Mouse (Mus musculus) heart, postnatal 25 days (tissue): ENCODE measurements at regions not wholly inside any gene's neighbourhood (a gene's known extent, or its start where the extent isn't known, plus 50 kb on each side); places are given as distances from the start of the nearest gene placed in this dataset.

Experiments
- DNase-seq: peaks from one replicate; pipeline ENCODE4 v3.0.0; 2022; ENCODE audit warnings: low spot score
- intact Hi-C: fragments of 180-260 bp; cut with DNase I; formaldehyde crosslinking; loops from one replicate; pipeline ENCODE4 v1.15.1; 2025

GRCm38 (mm10) chr19:15154693-15155092 lies 556.8 kb upstream of the Tle4 start:
- no peak for DNase-seq
- intact Hi-C loops = loop anchor here (5.0 kb wide), 1 partner anchor 48 kb away; no protein-coding TSS in a partner anchor

DNA sequence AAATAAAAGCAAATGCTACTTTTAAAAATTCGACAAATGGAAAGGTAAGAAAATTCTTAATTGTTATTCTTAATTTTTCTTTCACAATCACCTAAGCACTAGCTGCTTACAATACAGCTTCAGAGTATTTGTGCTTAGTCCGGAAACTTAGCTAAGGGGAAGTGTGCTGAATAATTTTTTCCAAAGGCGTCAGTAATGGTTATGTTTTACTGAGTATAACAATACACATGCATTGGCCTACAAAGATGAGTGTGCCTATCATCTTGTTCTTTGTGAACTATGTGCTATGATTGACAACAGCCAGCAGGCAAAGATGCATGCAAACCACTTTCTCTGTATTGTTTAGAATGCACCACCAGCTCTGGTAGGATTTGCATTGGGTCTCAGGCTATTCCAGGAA lies 548.5 kb upstream of the Tle4 start:
- intact Hi-C loops = no loop called here
- DNase-seq = no peak

DNA sequence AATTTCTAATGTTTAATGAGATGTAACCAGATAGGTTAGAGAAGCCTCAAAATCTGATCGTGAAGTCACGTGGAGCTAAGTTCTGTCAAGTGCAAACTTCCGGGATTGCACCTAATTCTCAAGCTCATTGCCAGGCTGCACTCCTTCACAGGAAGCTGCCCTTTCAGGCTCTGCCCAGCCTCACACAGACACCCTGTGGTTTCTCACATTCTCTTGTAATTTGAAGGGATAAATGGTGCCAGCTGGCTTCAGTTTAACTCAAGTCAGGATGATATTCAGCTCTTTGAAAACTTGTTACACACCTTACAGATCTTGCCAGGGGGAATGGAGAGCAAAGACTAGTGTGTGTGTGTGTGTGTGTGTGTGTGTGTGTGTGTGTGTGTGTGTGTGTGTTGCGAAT lies 529.3 kb upstream of the Tle4 start:
- no peak for DNase-seq
- intact Hi-C loops = no loop called here

DNA sequence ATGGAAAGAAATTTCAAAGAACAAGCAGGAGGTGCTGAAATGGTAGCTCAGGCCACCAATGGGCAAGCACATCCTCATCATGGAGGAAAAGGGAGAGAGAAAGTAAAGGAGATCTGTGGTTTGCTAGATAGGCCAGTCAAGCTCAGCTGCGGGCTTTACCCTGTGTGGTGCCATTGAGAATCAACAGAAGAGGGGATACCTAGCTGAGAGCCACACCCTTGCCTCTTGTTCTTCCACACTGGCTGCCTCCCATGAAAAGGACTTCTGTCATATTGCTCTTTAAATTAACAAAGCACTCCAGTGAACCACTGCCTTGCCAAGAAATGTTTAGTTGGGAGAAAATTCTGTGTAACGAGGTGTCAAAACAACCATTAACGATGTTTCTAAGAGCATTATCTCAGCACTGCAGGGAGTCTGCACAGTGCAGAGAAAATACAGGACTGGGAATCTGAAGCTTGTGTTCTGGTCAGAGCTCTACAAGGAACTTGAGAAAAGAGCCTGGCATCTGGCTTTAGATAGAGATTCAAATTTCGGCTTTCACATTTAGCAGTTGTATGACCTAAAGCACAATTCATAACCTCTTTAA lies 510.7 kb upstream of the Tle4 start:
- intact Hi-C loops = no loop called here
- DNase-seq = no peak

DNA sequence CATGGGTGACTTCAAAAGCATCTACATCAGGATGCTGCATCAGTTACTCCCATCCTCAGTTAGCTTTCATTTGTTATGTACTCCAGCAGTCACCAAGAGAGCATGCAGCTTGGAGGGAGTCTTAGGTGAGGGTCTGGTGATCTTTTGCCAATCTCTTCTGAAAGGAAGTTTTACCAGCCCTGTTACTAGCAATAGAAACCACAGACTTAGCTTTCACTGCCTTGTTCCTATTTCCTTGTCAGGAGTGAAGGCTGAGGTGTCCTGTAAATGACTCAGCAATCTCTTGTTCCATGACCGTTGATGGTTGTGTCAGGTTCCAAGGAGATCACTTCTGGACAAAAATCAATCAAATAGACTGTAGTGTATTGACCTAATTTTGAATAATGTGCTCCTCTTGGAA lies 497.2 kb upstream of the Tle4 start:
- no peak for DNase-seq
- intact Hi-C loops = no loop called here

DNA sequence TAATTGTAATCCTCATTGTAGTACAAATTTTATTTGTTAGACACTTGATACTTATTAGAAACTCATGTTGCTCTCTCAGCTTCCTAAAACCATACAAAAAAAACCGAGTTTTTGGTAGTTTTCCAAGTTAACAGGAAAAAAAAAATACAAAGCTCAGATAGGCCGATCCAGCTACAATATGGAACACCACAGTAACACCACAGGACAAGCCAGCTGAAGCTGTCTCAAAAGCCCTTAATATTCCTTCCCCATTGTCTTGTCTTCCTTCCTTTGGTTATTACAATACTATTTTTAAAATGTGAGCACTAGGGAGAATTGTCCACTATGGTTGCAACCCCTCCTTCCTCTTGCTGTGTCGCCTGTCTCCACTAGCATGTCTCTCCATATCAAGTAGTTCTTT lies 495.7 kb upstream of the Tle4 start:
- intact Hi-C loops = no loop called here

DNA sequence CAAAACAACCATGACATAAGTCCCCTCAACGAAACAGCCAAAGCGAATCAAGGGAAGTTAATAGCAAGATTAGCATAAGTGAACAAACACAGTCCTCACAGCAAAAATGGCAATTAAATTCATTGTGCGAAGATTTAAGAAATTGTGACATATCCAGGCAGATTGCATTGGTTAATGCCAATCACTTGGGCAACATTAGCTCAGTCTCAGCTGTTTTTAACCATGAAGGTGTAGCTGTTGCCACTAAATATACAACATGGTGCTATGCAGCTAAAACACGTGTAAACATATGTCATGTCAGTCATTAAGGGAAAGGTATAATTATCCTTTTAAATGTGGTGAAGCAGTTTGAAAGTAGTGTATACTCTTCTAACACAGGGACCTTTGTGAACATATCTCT lies 482.8 kb upstream of the Tle4 start:
- intact Hi-C loops = no loop called here

More for the DNA sequence above, 495.7 kb upstream of the Tle4 start:
- DNase-seq = no peak

GRCm38 (mm10) chr19:15057801-15058200 lies 459.9 kb upstream of the Tle4 start:
- DNase-seq = no peak
- intact Hi-C loops = no loop called here

More for the DNA sequence above, 482.8 kb upstream of the Tle4 start:
- DNase-seq = no peak

DNA sequence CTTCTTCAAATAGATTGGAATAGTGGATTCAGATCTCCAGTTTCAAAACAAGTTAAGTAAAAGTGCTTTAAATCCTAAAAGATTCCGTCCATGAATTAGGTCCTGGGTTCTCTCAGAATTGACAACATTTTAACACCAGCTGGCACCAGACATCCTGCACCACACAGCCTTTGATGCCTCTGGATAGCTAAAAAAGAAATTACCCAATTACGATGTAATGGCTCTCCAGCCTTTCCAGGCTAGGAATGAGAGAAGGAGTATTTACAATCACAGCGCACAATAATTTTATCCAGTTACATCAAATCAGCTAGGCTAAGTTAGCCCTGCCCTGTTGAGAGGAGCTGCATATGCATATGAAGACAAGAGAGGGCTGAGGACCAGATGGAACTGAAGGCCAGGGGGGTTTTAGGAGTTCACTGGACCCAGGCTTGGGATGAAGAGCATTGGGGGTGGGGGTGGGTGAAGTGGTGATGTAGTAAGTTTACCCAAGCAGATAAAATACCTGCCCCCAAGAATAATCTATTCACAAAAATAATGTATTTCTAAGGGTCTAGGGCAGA lies 455.8 kb upstream of the Tle4 start:
- no peak for DNase-seq
- intact Hi-C loops = no loop called here

DNA sequence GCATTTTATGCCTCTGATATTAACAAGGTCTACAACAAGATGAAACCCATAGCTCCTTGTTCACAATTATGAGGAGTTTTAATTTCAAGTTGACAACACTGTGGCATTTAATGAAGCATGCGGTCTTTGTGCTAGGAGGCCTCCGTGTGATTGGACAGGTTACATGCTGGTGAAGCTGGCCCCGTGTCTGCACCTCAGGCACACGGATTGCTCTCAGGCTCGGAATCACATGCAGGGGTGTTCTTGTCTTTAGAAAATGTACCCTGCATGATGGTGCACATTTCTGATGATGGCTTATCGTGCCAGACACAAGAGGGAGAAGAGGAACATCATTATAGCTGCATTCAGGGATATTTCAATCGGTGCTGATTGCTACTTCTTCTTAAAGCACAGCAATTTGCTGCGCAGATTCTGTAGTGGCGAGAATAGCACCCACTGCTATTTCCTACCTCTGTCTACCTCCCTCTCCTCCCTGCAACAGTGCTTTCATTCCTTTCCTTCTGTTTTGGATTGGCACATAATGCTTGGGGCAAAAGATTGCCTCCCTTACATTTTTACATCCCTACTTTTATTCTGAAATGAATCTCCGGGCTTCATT lies 454.9 kb upstream of the Tle4 start:
- intact Hi-C loops = no loop called here
- DNase-seq = no peak

DNA sequence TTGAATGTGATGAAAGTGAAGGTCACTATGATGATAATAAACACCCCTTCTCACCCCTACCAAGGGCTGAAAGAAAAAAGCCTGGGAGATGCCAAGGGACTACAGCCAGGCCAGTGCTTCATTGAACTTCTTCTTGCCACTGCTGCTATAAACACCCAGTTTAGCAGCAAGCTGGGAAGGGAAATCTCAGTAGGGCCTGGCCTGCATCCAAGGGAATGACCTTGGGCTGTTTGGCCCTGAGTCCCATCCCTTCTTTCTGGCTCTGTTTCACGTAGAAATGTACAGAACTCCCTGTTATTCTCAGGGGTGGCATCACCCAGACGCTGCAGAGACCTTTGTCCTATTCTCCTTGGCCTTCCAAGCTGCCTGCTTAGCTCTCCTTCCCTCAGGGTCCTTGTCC lies 450.0 kb upstream of the Tle4 start:
- no peak for DNase-seq
- intact Hi-C loops = no loop called here

- no peak for DNase-seq
- intact Hi-C loops = no loop called here
These were observed 449.5 kb upstream of the Tle4 start for GRCm38 (mm10) chr19:15047306-15047868.

GRCm38 (mm10) chr19:15035554-15035953 lies 437.7 kb upstream of the Tle4 start:
- no peak for DNase-seq
- intact Hi-C loops = loop anchor here (1.0 kb wide), 1 partner anchor 1054 kb away; no protein-coding TSS in a partner anchor

DNA sequence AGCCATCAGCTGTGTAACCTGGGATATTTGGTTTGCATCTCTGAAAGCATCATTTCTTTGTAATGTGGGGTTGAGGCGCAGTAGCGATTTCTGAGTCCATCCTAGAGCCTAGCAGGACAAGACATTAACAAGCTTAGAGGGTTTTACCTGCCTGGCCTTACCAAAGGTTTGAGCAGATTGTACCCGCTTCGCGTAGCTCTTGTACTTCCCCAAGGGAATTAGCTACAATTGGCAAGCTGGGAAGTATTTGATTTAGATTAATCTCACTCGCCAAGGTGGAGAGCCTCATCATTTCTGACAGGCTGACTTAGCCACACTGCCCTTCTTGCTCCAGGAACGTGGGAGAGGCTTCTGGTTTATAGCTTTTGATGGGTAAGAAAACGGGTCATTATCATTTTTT lies 436.1 kb upstream of the Tle4 start:
- no peak for DNase-seq
- intact Hi-C loops = no loop called here

- intact Hi-C loops = no loop called here
- no peak for DNase-seq
These were observed 435.5 kb upstream of the Tle4 start for GRCm38 (mm10) chr19:15033396-15033795.

- DNase-seq = no peak
- intact Hi-C loops = no loop called here
These were observed 434.6 kb upstream of the Tle4 start for GRCm38 (mm10) chr19:15032297-15032947.

DNA sequence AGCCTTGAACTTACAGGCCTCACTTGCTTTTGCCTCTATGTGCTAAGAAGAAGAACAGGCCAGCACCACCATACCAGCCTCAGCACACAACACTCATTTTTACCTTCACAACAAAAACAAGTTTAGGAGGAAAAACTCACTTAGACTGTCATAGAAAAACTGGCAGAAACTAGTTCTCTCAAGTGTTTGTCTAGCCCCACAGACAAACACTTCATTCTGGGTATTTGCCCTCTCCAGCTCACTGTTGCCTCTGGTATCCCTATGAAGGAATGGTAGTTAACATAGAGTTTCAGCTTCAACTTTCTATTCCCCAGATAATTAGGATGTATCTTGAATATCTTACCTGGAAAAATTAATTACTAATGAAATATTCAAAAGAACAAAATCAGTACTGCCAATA lies 433.6 kb upstream of the Tle4 start:
- DNase-seq = no peak
- intact Hi-C loops = no loop called here

DNA sequence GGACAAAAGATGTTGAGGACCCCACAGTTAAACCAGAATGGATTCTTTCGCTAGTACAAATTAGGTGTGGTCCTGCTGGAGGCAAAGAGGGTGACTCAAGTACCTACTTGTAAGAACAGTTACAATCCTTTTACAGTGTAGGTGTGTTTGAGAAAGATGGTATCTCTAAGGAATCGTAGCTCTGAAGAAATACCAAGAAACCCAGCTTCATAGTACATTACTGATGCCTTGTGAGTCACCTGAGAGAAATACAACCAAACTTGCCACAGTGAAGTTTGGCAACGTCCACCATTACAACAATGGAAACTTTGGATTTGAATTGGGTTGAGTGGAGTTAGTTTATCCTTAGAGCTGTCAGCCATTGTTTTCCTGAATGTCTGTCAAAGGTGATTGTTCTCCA lies 405.7 kb upstream of the Tle4 start:
- DNase-seq = no peak
- intact Hi-C loops = no loop called here

- intact Hi-C loops = no loop called here
- no peak for DNase-seq
These were observed 395.5 kb upstream of the Tle4 start for GRCm38 (mm10) chr19:14993344-14993743.

GRCm38 (mm10) chr19:14970161-14970560 lies 372.3 kb upstream of the Tle4 start:
- intact Hi-C loops = no loop called here

DNA sequence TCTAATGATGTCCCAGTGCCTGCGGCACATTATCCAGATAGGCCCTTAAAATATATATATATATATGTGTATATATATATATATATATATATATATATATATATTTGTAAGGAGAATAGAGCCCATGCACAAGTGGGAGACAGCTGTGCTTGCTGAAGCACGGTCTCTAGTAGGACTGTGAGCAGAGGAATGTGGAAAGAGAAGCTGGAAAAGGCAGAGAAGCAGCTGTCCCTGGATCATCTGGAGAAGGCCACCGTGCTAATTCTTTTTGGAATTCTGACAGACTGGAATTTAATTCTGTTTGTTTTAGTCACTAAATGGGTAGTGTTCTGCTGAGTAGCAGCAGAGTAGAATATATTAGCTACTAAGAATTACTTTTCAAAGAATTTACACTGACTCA lies 370.4 kb upstream of the Tle4 start:
- intact Hi-C loops = no loop called here
- no peak for DNase-seq

More at GRCm38 (mm10) chr19:14970161-14970560, 372.3 kb upstream of the Tle4 start:
- no peak for DNase-seq
